Mouse (Mus musculus): Measurements from ENCODE around the gene Kcnt1.
A peak's percentile ranks its signal among the peaks of the same experiment; 100 is the strongest.
"Not testable (repeated sequence)": the region's sequence is repeated elsewhere in the genome, so short reads cannot be mapped to it uniquely, and the experiment has no call there.

The Kcnt1 gene

GRCm38 (mm10) chr2:25863337-25864131 is at the start of gene Kcnt1:
Kcnt1 (plus strand) TSS chr2:25863734.
- peak; percentile 56 for DNase-seq

DNA sequence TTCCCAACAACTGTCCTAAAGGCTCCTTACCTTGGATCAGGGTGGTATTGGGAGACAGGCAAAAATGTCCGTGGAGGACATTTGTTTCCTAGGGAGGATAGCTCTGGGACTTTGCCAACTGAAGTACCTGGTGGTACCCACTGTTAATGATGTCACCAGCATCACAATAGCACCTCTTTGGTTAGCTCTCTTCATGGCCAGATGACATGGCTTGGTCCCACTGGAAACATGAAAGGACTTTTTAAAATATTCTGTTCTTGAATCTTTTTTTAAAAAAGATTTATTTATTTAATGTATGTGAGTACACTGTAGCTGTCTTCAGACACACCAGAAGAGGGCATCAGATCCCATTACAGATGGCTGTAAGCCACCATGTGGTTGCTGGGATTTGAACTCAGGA is 47.8 kb upstream of the Kcnt1 start, which contains the start of gene Glt6d1:
Glt6d1 (minus strand) TSS at position 101 of the 400 bp plus-strand sequence.
- DNase-seq: not testable (repeated sequence)

DNA sequence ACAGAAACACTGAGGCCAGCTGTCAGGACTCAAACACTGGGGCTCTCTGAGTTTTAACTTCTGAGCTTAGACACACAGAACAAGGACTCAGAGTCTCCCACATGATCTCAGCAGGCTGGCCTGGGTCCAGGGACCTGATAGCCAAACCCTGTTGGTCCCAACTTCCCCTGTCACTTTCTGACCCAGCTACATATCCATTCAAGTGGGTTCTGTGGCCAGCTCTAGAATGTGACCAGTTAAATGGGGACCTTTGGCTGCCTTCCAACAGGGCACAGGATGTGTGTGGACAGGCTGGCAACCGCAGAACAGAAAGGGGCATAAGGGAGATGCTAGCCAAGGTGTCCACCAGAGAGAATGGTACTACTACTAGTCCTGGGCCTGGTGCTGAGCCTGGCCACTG is 40.7 kb upstream of the Kcnt1 start, which contains the start of gene Lcn9:
Lcn9 (plus strand) TSS at position 348 of the 400 bp plus-strand sequence.
- DNase-seq: no peak

GRCm38 (mm10) chr2:25824751-25825150 is 38.8 kb upstream of the Kcnt1 start:
- DNase-seq: no peak

- no peak for DNase-seq
Measured at GRCm38 (mm10) chr2:25828344-25828947, 35.1 kb upstream of the Kcnt1 start.

GRCm38 (mm10) chr2:25830786-25831185 is 32.7 kb upstream of the Kcnt1 start:
- no peak for DNase-seq

DNA sequence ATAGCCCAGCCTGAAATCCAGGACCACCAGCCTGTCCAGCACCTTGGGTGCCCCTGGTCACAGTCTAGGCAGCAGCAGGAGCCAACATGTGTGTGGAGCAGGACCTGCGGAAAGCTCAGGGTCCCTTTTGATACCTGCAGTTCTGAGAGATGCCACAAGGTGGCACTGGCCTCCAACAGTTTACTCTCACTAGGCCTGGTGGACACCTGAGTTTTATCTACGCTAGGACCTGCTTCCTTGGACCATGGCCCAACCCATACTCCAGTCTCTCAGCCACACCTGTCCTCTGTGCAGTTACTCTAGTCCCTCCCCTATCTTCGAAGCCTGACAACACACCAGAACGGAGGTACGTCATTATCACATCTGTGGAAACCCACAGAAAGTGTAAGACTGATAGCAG is 27.2 kb upstream of the Kcnt1 start:
- peak; percentile 79 for DNase-seq

DNA sequence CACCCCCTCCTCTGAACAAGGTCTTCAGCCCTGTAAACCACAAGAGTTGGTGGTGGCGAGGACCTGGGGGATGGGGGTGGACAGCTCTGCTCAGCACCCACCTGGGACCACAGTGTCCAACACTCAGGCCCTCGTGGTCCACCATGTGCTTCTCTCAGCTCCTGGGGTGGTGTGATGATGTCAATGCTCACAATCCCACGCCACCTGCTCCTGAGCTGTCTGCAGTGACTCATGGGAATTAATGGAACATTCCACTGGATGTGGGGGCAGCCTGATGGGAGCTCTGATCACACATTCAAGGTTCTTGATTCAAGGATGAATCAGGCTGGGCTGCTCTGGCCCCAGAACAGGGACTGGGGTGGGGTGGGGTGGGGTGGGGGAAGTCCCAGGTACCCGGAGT is 21.4 kb upstream of the Kcnt1 start:
- no peak for DNase-seq

GRCm38 (mm10) chr2:25842758-25843157 is 20.8 kb upstream of the Kcnt1 start:
- DNase-seq: no peak

GRCm38 (mm10) chr2:25844097-25844496 is 19.4 kb upstream of the Kcnt1 start:
- no peak for DNase-seq

DNA sequence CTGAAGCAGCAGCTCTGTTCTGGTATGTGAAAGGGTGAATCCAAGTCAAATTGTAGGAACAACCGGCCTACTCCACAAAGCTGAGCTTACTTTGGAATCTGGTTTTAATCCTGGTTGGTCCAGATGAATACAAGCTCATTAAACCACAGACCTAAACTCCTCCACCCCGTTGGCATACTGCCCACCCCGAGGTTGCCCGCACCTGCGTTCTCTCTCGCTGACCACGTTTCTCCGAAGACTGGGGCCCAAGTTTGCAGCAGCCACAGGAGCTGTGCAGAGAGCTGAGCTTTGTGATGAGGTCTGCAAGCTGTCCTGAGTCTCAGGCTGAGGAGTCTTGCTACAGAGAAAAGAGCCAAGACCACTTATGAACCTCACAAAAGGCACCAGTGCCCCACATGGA is 17.0 kb upstream of the Kcnt1 start:
- DNase-seq: no peak

- no peak for DNase-seq
Measured at GRCm38 (mm10) chr2:25847226-25847625, 16.3 kb upstream of the Kcnt1 start, which contains the start of gene Sohlh1. Sohlh1 (minus strand) TSS chr2:25847248.

GRCm38 (mm10) chr2:25850330-25850729 is 13.2 kb upstream of the Kcnt1 start:
- DNase-seq: peak; percentile 78

GRCm38 (mm10) chr2:25852626-25853025 is 10.9 kb upstream of the Kcnt1 start:
- DNase-seq: peak; percentile 76

DNA sequence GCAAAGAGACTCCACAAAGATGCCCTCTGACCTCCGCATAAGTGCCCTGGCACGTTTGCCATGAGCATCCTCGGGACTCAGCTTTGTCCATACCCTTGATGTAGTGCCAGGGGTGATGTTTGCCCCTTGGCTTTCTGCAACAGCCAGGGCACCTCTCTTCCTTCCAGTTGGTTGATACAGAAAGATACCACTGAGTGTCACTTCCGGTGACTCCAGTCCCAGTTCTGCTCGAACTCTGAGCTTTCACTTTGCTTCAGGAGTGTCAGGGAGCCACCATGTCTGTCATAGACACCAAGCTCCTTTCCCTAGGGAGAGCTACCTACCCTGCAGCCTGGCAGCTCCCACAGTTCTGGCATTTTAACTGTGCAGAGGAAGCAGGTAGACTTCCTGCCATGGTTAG is 9.5 kb upstream of the Kcnt1 start:
- no peak for DNase-seq

DNA sequence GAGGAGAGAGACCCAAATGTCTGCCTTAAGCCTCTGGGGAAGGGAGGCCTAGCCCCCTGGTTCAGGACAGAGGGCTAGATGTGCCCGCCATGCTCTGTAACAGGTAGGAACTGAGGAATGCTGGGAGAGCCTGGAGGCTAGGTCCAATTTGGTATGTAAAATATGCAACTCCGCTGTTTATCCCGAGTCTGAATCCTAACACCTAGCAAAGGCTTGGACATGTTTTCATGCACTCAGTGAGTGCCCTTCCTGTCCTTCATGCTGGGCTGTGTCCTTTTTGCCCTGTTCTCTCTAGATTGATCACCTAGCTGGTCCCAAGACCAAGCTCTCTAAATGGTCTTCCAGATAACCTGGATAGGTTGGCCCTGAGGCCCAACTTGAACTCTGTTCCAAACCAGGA is 3.6 kb upstream of the Kcnt1 start:
- DNase-seq: no peak

DNA sequence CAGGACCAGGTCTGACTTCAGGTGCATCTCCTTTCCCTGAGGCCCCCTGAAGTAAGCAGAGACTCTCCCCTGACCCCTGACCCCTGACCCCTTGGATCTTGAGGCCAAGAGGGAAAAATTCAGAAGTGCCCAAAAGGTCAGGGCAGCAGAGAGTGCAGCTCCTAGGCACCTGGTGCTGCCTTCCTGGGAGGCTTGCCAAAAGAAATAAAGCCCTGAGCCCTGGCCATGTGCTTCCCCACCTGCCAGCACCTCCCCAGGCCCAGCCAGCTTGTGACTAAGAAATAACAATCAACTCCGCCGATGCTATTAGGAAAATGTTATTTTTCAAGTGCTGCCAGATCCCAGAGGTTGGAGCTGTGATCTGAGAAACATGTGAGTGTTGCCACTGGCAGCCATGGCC is 1.5 kb upstream of the Kcnt1 start:
- DNase-seq: no peak

DNA sequence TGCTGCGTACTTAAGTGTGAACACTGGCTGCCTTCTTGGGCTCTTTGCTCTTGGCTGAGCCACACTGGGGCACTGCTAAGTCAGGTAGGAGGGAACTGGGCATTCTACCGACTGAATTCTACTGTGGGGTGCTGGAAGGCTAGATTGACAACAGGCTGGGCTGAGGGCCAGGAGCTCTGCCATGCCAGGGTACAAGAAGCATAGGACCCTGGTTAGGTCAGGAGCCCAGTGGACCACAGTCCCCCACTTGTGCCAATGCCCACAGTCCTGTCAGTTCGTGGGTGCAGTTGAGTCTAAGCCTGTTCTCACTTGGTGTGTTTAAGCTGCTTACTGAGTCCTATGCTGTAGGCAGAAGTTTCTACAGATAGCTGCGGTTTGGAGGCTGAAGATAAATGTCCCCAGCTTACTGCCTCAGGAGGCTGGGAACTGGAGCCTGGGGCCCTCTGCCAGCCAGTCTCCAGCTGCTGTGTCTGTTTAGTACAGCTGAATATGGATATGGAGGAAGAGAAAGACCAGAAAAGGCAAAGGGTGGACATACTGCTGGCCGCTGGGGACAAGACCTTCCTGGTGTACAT is 751 bp upstream of the Kcnt1 start:
- no peak for DNase-seq

- DNase-seq: no peak
Measured at GRCm38 (mm10) chr2:25864230-25864629, 696 bp downstream of the Kcnt1 start.

DNA sequence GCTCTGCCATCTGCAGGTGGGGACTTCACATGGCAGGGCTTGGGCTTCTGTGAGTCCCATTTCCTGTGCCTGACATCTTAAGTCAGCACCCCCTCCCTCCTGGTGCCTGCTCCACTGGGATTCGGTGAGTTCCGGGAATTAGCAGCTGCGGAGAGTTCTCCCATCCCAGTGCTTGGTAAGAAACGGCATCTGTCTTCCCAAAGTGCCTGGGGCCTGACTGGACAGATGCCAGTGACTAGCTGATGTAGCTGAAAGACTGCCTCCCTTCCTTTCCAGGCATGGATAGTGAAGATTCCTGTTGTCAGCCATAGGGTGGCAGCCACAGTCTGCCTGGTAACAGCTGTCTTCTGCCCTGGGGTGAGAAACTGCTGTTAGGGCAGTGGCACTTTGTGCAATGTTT is 1.9 kb downstream of the Kcnt1 start:
- peak; percentile 20 for DNase-seq

- no peak for DNase-seq
Measured at GRCm38 (mm10) chr2:25866656-25867055, 3.1 kb downstream of the Kcnt1 start.

DNA sequence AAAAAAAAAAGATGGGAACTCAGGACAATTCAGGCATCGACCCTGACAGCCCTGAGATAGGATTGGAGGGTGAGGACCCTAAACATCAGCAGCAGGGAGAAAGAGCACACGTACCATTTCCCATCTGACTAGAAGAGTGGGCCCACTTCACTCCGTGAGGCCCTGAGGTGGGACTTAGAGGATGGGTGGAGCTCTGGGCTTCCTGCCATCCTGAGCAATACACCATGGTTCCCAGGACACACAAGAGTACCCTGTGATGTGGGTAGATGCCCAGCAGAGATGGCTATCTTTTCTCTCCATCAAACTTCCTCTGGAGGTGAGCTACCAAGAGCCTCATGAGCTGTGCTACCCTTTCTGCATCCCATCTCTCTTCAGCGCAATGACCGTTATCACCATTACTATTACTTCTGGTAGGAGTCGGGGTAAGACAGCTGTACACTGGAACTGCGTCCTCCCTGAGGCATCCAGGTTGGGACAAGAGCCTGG is 13.8 kb downstream of the Kcnt1 start:
- no peak for DNase-seq

GRCm38 (mm10) chr2:25877736-25878268 is 14.3 kb downstream of the Kcnt1 start:
- DNase-seq: no peak

- no peak for DNase-seq
Measured at GRCm38 (mm10) chr2:25878516-25878915, 15.0 kb downstream of the Kcnt1 start.

Data from lung, postnatal 14 days (tissue).